Mouse (Mus musculus): ENCODE data around the gene Fev.

GRCm38 (mm10) chr1:74877199-74877598 is 8.0 kb downstream of the Fev start:
- no peak for TF ChIP-seq CTCF (IDR thresholded peaks at IDR 0.05; ENCODE audit: low read depth)
- no peak for TF ChIP-seq EP300 (IDR thresholded peaks at IDR 0.05; ENCODE audit: low read depth)
